Mouse (Mus musculus): ENCODE data around the gene Metrn. TPM values are rescaled to one million over a fixed set of nuclear protein-coding genes. Genes with fewer than 3 reads are reported as not detected.

Metrn gene
- total and polyA plus RNA-seq, 2 experiments from 2014 or later, result 102 to 500 TPM

DNA sequence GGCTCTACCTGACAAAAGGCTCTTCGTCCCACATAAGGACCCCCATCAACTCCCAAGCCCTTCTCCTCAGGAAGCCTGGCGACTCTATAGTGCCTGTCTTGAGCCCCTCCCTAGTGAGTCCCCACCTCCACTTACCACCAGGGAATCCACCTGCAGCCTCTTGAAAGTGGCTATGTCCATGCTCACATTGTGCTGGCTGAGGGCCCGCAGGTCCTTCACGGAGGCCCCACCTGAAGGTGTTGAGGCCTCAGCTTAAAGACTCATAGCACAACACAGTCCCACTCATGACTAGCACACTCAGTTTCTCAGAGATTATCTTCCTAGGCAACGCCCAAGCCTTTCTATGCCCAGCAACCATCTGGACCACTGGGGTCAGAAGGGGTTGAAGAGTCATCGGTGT, 47.6 kb downstream of the Metrn start:
- Histone ChIP-seq H3K9me3 (ENCODE audit: low read length) (no peaks in the 10 kb centered on the region), H3K36me3 (ENCODE audit: insufficient read depth, low read length) (no peaks in the 10 kb centered on the region), H3K4me3 (ENCODE audit: low read length) (no peak overlapping the region), H3K9ac (replicated peaks; ENCODE audit: low read length) (no peak overlapping the region), H3K27ac (no peak overlapping the region), H3K27me3 (ENCODE audit: insufficient read depth, low read length) (no peaks in the 10 kb centered on the region), H3K4me2 (ENCODE audit: low read depth, low read length) (no peak overlapping the region), H3K4me1 (ENCODE audit: insufficient read depth, low read length) (no peaks in the 10 kb centered on the region)
- DNase-seq (ENCODE audit: low spot score) (no peak), ATAC-seq (no peak)
- TF ChIP-seq CTCF (IDR thresholded peaks at IDR 0.05; ENCODE audit: low read depth), result no peak
- WGBS, result 82% methylated on average over 6 of the region's 6 CpGs

DNA sequence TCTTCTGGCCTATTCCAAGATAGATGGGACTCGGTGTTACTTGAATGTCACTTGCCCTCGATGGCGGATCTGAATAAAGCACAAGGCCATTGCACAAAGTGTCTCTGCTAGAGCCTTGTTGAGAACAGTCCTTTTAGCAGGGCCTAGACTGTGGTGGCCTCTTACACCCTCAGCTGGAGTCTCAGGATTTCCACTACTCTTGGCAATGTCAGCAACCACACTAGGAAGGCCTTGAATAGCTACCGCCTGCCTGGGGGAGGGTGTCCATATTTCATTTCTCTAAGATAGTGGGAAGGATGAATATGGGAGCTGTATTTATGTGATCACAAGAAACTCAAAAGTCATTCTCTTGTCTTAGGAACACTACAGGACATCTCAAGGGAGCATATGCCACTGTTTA, 48.7 kb downstream of the Metrn start:
- no peaks in the 10 kb centered on the region for H3K27me3 ChIP-seq (ENCODE audit: insufficient read depth, low read length)
- H3K4me1 ChIP-seq (ENCODE audit: insufficient read depth, low read length), result no peaks in the 10 kb centered on the region
- WGBS, result 96% methylated on average over 4 of the region's 4 CpGs
- H3K27ac ChIP-seq, result no peak overlapping the region
- no peaks in the 10 kb centered on the region for H3K36me3 ChIP-seq (ENCODE audit: insufficient read depth, low read length)
- TF ChIP-seq CTCF (IDR thresholded peaks at IDR 0.05; ENCODE audit: low read depth), result no peak
- H3K4me3 ChIP-seq (ENCODE audit: low read length), result no peak overlapping the region
- H3K4me2 ChIP-seq (ENCODE audit: low read depth, low read length), result no peak overlapping the region
- no peak overlapping the region for H3K9ac ChIP-seq (replicated peaks; ENCODE audit: low read length)
- H3K9me3 ChIP-seq (ENCODE audit: low read length), result no peaks in the 10 kb centered on the region
- no peak for DNase-seq (ENCODE audit: low spot score)
- no peak for ATAC-seq

DNA sequence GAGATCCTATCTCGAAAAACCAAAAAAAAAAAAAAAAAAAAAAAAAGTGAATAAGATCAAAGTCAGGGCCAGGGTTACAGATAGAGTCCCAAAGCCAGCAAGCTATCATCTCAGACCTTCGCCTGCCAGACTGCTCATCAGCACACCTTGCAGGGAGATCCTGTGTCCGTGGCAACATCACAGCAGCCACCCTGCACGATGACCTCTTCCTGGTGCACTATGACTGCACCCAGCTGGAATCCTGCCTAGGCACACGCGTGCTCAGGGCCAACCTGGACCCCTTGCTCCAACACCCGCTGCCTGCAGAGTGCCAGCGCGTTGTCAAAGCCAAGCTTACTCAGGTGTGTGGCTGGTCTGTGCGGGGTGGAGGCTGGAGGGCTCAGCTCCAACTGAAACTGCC, 52.6 kb downstream of the Metrn start:
- Histone ChIP-seq H3K9me3 (ENCODE audit: low read length) (no peaks in the 10 kb centered on the region), H3K36me3 (ENCODE audit: insufficient read depth, low read length) (no peaks in the 10 kb centered on the region), H3K4me3 (ENCODE audit: low read length) (no peak overlapping the region), H3K27me3 (ENCODE audit: insufficient read depth, low read length) (no peaks in the 10 kb centered on the region), H3K27ac (no peak overlapping the region), H3K4me2 (ENCODE audit: low read depth, low read length) (no peak overlapping the region), H3K9ac (replicated peaks; ENCODE audit: low read length) (no peak overlapping the region), H3K4me1 (ENCODE audit: insufficient read depth, low read length) (no peaks in the 10 kb centered on the region)
- WGBS, result 80% methylated on average over 10 of the region's 10 CpGs
- no peak for TF ChIP-seq CTCF (IDR thresholded peaks at IDR 0.05; ENCODE audit: low read depth)
- ATAC-seq (no peak), DNase-seq (ENCODE audit: low spot score) (no peak)

DNA sequence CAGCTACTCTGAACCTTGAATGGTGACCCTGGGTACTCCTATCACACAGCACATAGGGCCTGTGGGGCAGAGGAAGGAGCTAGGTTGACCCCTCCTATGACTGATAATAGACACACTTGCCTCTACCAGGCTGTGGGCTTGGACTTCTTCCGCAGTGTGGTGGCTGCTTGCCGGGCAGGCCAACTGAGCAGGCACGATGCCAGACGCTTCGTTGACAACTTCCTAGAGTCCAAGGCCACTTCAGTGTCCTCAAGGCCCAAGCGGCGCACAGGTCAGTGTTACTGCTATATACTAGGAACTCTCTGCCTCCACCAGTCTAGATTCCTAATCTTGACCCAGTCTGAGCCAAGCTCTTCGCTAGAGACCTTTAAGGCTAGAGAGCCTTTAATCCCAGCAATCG, 53.1 kb downstream of the Metrn start:
- Histone ChIP-seq H3K4me3 (ENCODE audit: low read length) (no peak overlapping the region), H3K36me3 (ENCODE audit: insufficient read depth, low read length) (no peaks in the 10 kb centered on the region), H3K27me3 (ENCODE audit: insufficient read depth, low read length) (no peaks in the 10 kb centered on the region), H3K4me1 (ENCODE audit: insufficient read depth, low read length) (no peaks in the 10 kb centered on the region), H3K9ac (replicated peaks; ENCODE audit: low read length) (no peak overlapping the region), H3K9me3 (ENCODE audit: low read length) (no peaks in the 10 kb centered on the region), H3K4me2 (ENCODE audit: low read depth, low read length) (no peak overlapping the region), H3K27ac (no peak overlapping the region)
- ATAC-seq (no peak), DNase-seq (ENCODE audit: low spot score) (no peak)
- TF ChIP-seq CTCF (IDR thresholded peaks at IDR 0.05; ENCODE audit: low read depth), result no peak
- 86% methylated on average over 9 of the region's 9 CpGs for WGBS

Small RNA genes within 50 kb of the gene (microRNA-seq; reads per million reads assigned to microRNA genes)
- 0 reads per million in 2 experiments for gene Gm25083
- gene Mir3082, result 0.71 to 1.1 reads per million in 2 experiments
- 0.36 to 0.53 reads per million in 2 experiments for gene Mir6966

Other genes with a start within 250 kb of the Metrn start
- 52.1 and 54.5 TPM in 2 replicates for gene Sox8, start 226.4 kb downstream of the Metrn start, total RNA-seq (2014; rRNA removed)
- gene Sox8, start 226.4 kb downstream of the Metrn start, polyA plus RNA-seq (2015; fragmentation: Nextera tagmentation; extraction: Ambion mirVana), result 28.9 and 31.5 TPM in 2 replicates
- gene Lmf1, start 218.1 kb downstream of the Metrn start, total RNA-seq (2014; rRNA removed), result 38.1 and 45.1 TPM in 2 replicates
- 21.4 and 22.4 TPM in 2 replicates for gene Lmf1, start 218.1 kb downstream of the Metrn start, polyA plus RNA-seq (2015; fragmentation: Nextera tagmentation; extraction: Ambion mirVana)
- 10.9 TPM in 1 of 2 replicates, not detected in the other for gene Gng13, start 80.0 kb downstream of the Metrn start, total RNA-seq (2014; rRNA removed)
- 22.0 and 23.7 TPM in 2 replicates for gene Gng13, start 80.0 kb downstream of the Metrn start, polyA plus RNA-seq (2015; fragmentation: Nextera tagmentation; extraction: Ambion mirVana)
- 4.9 and 7.8 TPM in 2 replicates for gene Chtf18, start 69.7 kb downstream of the Metrn start, total RNA-seq (2014; rRNA removed)
- gene Chtf18, start 69.7 kb downstream of the Metrn start, polyA plus RNA-seq (2015; fragmentation: Nextera tagmentation; extraction: Ambion mirVana), result 4.9 and 5.4 TPM in 2 replicates
- 10.1 and 18.7 TPM in 2 replicates for gene Rpusd1, start 69.5 kb downstream of the Metrn start, total RNA-seq (2014; rRNA removed)
- 27.5 and 27.9 TPM in 2 replicates for gene Rpusd1, start 69.5 kb downstream of the Metrn start, polyA plus RNA-seq (2015; fragmentation: Nextera tagmentation; extraction: Ambion mirVana)
- 0.05 TPM in 1 of 2 replicates, not detected in the other for gene Mslnl, start 61.1 kb downstream of the Metrn start, total RNA-seq (2014; rRNA removed)
- not detected in 2 replicates for gene Mslnl, start 61.1 kb downstream of the Metrn start, polyA plus RNA-seq (2015; fragmentation: Nextera tagmentation; extraction: Ambion mirVana)
- gene Msln, start 42.8 kb downstream of the Metrn start, total RNA-seq (2014; rRNA removed), result 0.50 and 1.1 TPM in 2 replicates
- 2.0 and 2.3 TPM in 2 replicates for gene Msln, start 42.8 kb downstream of the Metrn start, polyA plus RNA-seq (2015; fragmentation: Nextera tagmentation; extraction: Ambion mirVana)
- gene Narfl, start 23.4 kb downstream of the Metrn start, total RNA-seq (2014; rRNA removed), result 22.2 and 28.2 TPM in 2 replicates
- 27.5 and 27.9 TPM in 2 replicates for gene Narfl, start 23.4 kb downstream of the Metrn start, polyA plus RNA-seq (2015; fragmentation: Nextera tagmentation; extraction: Ambion mirVana)
- gene Haghl, start 11.5 kb downstream of the Metrn start, total RNA-seq (2014; rRNA removed), result 159 and 171 TPM in 2 replicates
- 219 and 225 TPM in 2 replicates for gene Haghl, start 11.5 kb downstream of the Metrn start, polyA plus RNA-seq (2015; fragmentation: Nextera tagmentation; extraction: Ambion mirVana)
- 0.10 and 0.50 TPM in 2 replicates for gene Ccdc78, start 10.6 kb downstream of the Metrn start, total RNA-seq (2014; rRNA removed)
- gene Ccdc78, start 10.6 kb downstream of the Metrn start, polyA plus RNA-seq (2015; fragmentation: Nextera tagmentation; extraction: Ambion mirVana), result 1.0 and 1.2 TPM in 2 replicates
- gene Fam173a, start 4.2 kb downstream of the Metrn start, total RNA-seq (2014; rRNA removed), result 80.6 and 101 TPM in 2 replicates
- 117 and 121 TPM in 2 replicates for gene Fam173a, start 4.2 kb downstream of the Metrn start, polyA plus RNA-seq (2015; fragmentation: Nextera tagmentation; extraction: Ambion mirVana)
- 0.31 TPM in 1 of 2 replicates, not detected in the other for gene AC134908.4, start 1.5 kb downstream of the Metrn start, total RNA-seq (2014; rRNA removed)
- gene AC134908.4, start 1.5 kb downstream of the Metrn start, polyA plus RNA-seq (2015; fragmentation: Nextera tagmentation; extraction: Ambion mirVana), result 2.0 and 3.9 TPM in 2 replicates
- gene Fbxl16, start 11.9 kb upstream of the Metrn start, total RNA-seq (2014; rRNA removed), result 143 and 146 TPM in 2 replicates
- gene Fbxl16, start 11.9 kb upstream of the Metrn start, polyA plus RNA-seq (2015; fragmentation: Nextera tagmentation; extraction: Ambion mirVana), result 44.0 and 45.8 TPM in 2 replicates
- 31.3 and 39.7 TPM in 2 replicates for gene Wdr24, start 26.5 kb upstream of the Metrn start, total RNA-seq (2014; rRNA removed)
- 21.0 and 22.6 TPM in 2 replicates for gene Wdr24, start 26.5 kb upstream of the Metrn start, polyA plus RNA-seq (2015; fragmentation: Nextera tagmentation; extraction: Ambion mirVana)
- 57.0 and 61.0 TPM in 2 replicates for gene Jmjd8, start 31.7 kb upstream of the Metrn start, total RNA-seq (2014; rRNA removed)
- gene Jmjd8, start 31.7 kb upstream of the Metrn start, polyA plus RNA-seq (2015; fragmentation: Nextera tagmentation; extraction: Ambion mirVana), result 38.6 and 41.3 TPM in 2 replicates
- gene Stub1, start 36.3 kb upstream of the Metrn start, total RNA-seq (2014; rRNA removed), result 271 and 273 TPM in 2 replicates
- 369 and 370 TPM in 2 replicates for gene Stub1, start 36.3 kb upstream of the Metrn start, polyA plus RNA-seq (2015; fragmentation: Nextera tagmentation; extraction: Ambion mirVana)
- gene Rhbdl1, start 40.2 kb upstream of the Metrn start, total RNA-seq (2014; rRNA removed), result 122 and 135 TPM in 2 replicates
- gene Rhbdl1, start 40.2 kb upstream of the Metrn start, polyA plus RNA-seq (2015; fragmentation: Nextera tagmentation; extraction: Ambion mirVana), result 78.6 and 80.0 TPM in 2 replicates
- 22.8 and 40.0 TPM in 2 replicates for gene Gm20683, start 44.6 kb upstream of the Metrn start, total RNA-seq (2014; rRNA removed)
- gene Gm20683, start 44.6 kb upstream of the Metrn start, polyA plus RNA-seq (2015; fragmentation: Nextera tagmentation; extraction: Ambion mirVana), result 12.6 and 12.9 TPM in 2 replicates
- 39.8 and 64.1 TPM in 2 replicates for gene Rhot2, start 47.7 kb upstream of the Metrn start, total RNA-seq (2014; rRNA removed)
- 14.6 and 15.8 TPM in 2 replicates for gene Rhot2, start 47.7 kb upstream of the Metrn start, polyA plus RNA-seq (2015; fragmentation: Nextera tagmentation; extraction: Ambion mirVana)
- gene Wdr90, start 64.4 kb upstream of the Metrn start, total RNA-seq (2014; rRNA removed), result 54.5 and 75.5 TPM in 2 replicates
- gene Wdr90, start 64.4 kb upstream of the Metrn start, polyA plus RNA-seq (2015; fragmentation: Nextera tagmentation; extraction: Ambion mirVana), result 13.2 TPM in 2 replicates
- 27.0 and 32.1 TPM in 2 replicates for gene Mcrip2, start 71.6 kb upstream of the Metrn start, total RNA-seq (2014; rRNA removed)
- gene Mcrip2, start 71.6 kb upstream of the Metrn start, polyA plus RNA-seq (2015; fragmentation: Nextera tagmentation; extraction: Ambion mirVana), result 54.3 and 54.7 TPM in 2 replicates
- gene Mettl26, start 77.9 kb upstream of the Metrn start, total RNA-seq (2014; rRNA removed), result 50.0 and 63.1 TPM in 2 replicates
- gene Mettl26, start 77.9 kb upstream of the Metrn start, polyA plus RNA-seq (2015; fragmentation: Nextera tagmentation; extraction: Ambion mirVana), result 62.9 and 64.8 TPM in 2 replicates
- 1.2 and 1.5 TPM in 2 replicates for gene Wfikkn1, start 83.7 kb upstream of the Metrn start, total RNA-seq (2014; rRNA removed)
- gene Wfikkn1, start 83.7 kb upstream of the Metrn start, polyA plus RNA-seq (2015; fragmentation: Nextera tagmentation; extraction: Ambion mirVana), result 0.33 and 0.58 TPM in 2 replicates
- gene Rab40c, start 122.6 kb upstream of the Metrn start, total RNA-seq (2014; rRNA removed), result 33.2 and 39.1 TPM in 2 replicates
- 34.7 and 35.3 TPM in 2 replicates for gene Rab40c, start 122.6 kb upstream of the Metrn start, polyA plus RNA-seq (2015; fragmentation: Nextera tagmentation; extraction: Ambion mirVana)
- gene Pigq, start 147.8 kb upstream of the Metrn start, total RNA-seq (2014; rRNA removed), result 90.6 and 99.7 TPM in 2 replicates
- gene Pigq, start 147.8 kb upstream of the Metrn start, polyA plus RNA-seq (2015; fragmentation: Nextera tagmentation; extraction: Ambion mirVana), result 69.7 and 76.3 TPM in 2 replicates
- gene Nhlrc4, start 147.8 kb upstream of the Metrn start, total RNA-seq (2014; rRNA removed), result 0.61 and 0.68 TPM in 2 replicates
- 0.30 and 0.72 TPM in 2 replicates for gene Nhlrc4, start 147.8 kb upstream of the Metrn start, polyA plus RNA-seq (2015; fragmentation: Nextera tagmentation; extraction: Ambion mirVana)
- 5.6 and 7.2 TPM in 2 replicates for gene A930017K11Rik, start 155.4 kb upstream of the Metrn start, total RNA-seq (2014; rRNA removed)
- gene A930017K11Rik, start 155.4 kb upstream of the Metrn start, polyA plus RNA-seq (2015; fragmentation: Nextera tagmentation; extraction: Ambion mirVana), result 4.4 and 5.0 TPM in 2 replicates
- gene Capn15, start 188.7 kb upstream of the Metrn start, total RNA-seq (2014; rRNA removed), result 35.1 and 41.4 TPM in 2 replicates
- 19.0 and 20.1 TPM in 2 replicates for gene Capn15, start 188.7 kb upstream of the Metrn start, polyA plus RNA-seq (2015; fragmentation: Nextera tagmentation; extraction: Ambion mirVana)